Mouse (Mus musculus): ENCODE results near the gene Mast4. TPM values are rescaled to one million over a fixed set of nuclear protein-coding genes. Genes with fewer than 3 reads are reported as not detected.

The Mast4 gene
- polyA plus RNA-seq, 1 experiment from 2014 or later: 31.0 TPM

GRCm38 (mm10) chr13:103260414-103260813 lies 73.9 kb downstream of the Mast4 start:
- no peaks in the 10 kb centered on the region for H3K9me3 ChIP-seq (ENCODE audit: control insufficient read depth, low read length)
- H3K27ac ChIP-seq (ENCODE audit: low read depth, low read length): no peak overlapping the region
- H3K4me2 ChIP-seq (replicated peaks; ENCODE audit: low read depth, low read length): no peak overlapping the region
- WGBS: 91% methylated on average over 3 of the region's 3 CpGs
- H3K4me1 ChIP-seq (ENCODE audit: control insufficient read depth, insufficient read depth, low read length): no peaks in the 10 kb centered on the region
- no peak for ATAC-seq (ENCODE audit: low FRiP score, low TSS enrichment)
- no peaks in the 10 kb centered on the region for H3K27me3 ChIP-seq (ENCODE audit: control insufficient read depth, insufficient read depth, low read length)
- no peak overlapping the region for H3K9ac ChIP-seq (ENCODE audit: low read depth, low read length)
- H3K36me3 ChIP-seq (ENCODE audit: control insufficient read depth, insufficient read depth, low read length): no peaks in the 10 kb centered on the region
- no peak overlapping the region for H3K4me3 ChIP-seq (ENCODE audit: low read length)

DNA sequence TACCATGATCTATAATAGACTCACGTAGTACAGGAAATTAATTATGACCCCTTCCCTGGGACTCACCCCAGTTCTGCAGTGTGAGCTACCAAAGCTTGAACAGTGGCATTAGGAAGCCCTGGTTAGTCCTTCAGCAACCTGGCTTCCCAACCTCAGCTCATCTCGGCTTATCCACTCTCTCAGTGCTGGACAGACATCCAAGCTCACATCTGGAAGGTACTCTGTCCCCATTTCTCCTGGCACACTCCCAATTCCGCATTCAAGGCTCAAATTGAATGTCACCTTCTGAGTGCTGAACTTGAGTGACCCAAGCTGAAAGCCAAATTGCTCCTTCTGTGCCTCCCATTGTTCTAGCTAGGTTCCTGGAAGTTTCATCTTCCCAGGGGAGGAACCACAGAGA lies 76.2 kb downstream of the Mast4 start:
- no peak overlapping the region for H3K27ac ChIP-seq (ENCODE audit: low read depth, low read length)
- H3K4me1 ChIP-seq (ENCODE audit: control insufficient read depth, insufficient read depth, low read length): no peaks in the 10 kb centered on the region
- no peak overlapping the region for H3K4me2 ChIP-seq (replicated peaks; ENCODE audit: low read depth, low read length)
- H3K27me3 ChIP-seq (ENCODE audit: control insufficient read depth, insufficient read depth, low read length): no peaks in the 10 kb centered on the region
- no peaks in the 10 kb centered on the region for H3K9me3 ChIP-seq (ENCODE audit: control insufficient read depth, low read length)
- no peak overlapping the region for H3K9ac ChIP-seq (ENCODE audit: low read depth, low read length)
- ATAC-seq (ENCODE audit: low FRiP score, low TSS enrichment): no peak
- no peaks in the 10 kb centered on the region for H3K36me3 ChIP-seq (ENCODE audit: control insufficient read depth, insufficient read depth, low read length)
- whole genome bisulfite sequencing: 63% methylated on average over 3 of the region's 3 CpGs
- no peak overlapping the region for H3K4me3 ChIP-seq (ENCODE audit: low read length)

DNA sequence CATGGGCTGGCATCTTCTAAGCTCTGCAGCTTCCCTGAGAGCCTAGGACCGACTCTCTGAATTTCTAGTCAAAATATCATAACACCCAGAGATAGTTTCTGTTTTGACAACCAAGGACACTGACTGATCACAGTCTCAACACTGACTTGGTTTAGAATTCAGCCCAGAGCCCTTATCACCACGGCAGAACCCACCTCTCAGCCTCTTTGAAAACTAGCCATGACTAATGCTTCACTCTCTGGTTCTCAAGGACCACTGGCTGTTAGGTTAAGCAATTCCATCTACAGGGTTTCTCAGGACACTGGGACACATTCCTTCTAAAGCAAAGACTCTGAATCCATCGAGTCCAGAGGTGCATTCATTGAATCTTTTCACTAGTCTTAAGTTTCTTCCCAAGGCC lies 79.4 kb downstream of the Mast4 start:
- H3K9ac ChIP-seq (ENCODE audit: low read depth, low read length): no peak overlapping the region
- 76% methylated on average over 3 of the region's 3 CpGs for WGBS
- H3K27me3 ChIP-seq (ENCODE audit: control insufficient read depth, insufficient read depth, low read length): no peaks in the 10 kb centered on the region
- H3K4me2 ChIP-seq (replicated peaks; ENCODE audit: low read depth, low read length): no peak overlapping the region
- no peak overlapping the region for H3K27ac ChIP-seq (ENCODE audit: low read depth, low read length)
- H3K4me3 ChIP-seq (ENCODE audit: low read length): no peak overlapping the region
- ATAC-seq (ENCODE audit: low FRiP score, low TSS enrichment): no peak
- H3K9me3 ChIP-seq (ENCODE audit: control insufficient read depth, low read length): no peaks in the 10 kb centered on the region
- H3K36me3 ChIP-seq (ENCODE audit: control insufficient read depth, insufficient read depth, low read length): no peaks in the 10 kb centered on the region
- H3K4me1 ChIP-seq (ENCODE audit: control insufficient read depth, insufficient read depth, low read length): no peaks in the 10 kb centered on the region

DNA sequence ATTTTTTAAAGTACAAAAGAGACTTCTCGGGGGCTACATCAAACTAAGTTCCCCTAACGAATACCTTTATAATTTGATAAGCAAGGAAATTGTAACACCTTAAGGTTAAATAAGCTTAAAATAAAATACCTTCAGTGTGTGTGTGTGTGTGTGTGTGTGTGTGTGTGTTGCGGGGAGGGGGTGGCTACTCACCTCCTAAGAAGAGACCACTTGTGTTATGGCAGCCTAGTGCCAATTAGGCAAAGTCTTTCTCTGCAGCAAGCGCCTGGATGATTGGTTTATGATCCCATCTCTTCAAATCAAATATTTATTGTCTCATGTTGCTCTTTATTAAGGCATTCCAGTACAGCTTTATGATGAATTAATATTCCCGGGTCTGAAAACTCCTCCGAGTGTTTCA lies 81.2 kb downstream of the Mast4 start:
- 90% methylated on average over 6 of the region's 6 CpGs for WGBS
- Histone ChIP-seq H3K4me3 (ENCODE audit: low read length) (no peak overlapping the region), H3K36me3 (ENCODE audit: control insufficient read depth, insufficient read depth, low read length) (no peaks in the 10 kb centered on the region), H3K9ac (ENCODE audit: low read depth, low read length) (no peak overlapping the region), H3K27me3 (ENCODE audit: control insufficient read depth, insufficient read depth, low read length) (no peaks in the 10 kb centered on the region), H3K9me3 (ENCODE audit: control insufficient read depth, low read length) (no peaks in the 10 kb centered on the region), H3K4me1 (ENCODE audit: control insufficient read depth, insufficient read depth, low read length) (no peaks in the 10 kb centered on the region), H3K27ac (ENCODE audit: low read depth, low read length) (no peak overlapping the region), H3K4me2 (replicated peaks; ENCODE audit: low read depth, low read length) (no peak overlapping the region)
- no peak for ATAC-seq (ENCODE audit: low FRiP score, low TSS enrichment)

GRCm38 (mm10) chr13:103248102-103249054 lies 85.9 kb downstream of the Mast4 start:
- WGBS: 32% methylated on average over 14 of the region's 14 CpGs
- H3K9me3 ChIP-seq (ENCODE audit: control insufficient read depth, low read length): no peaks in the 10 kb centered on the region
- H3K4me3 ChIP-seq (ENCODE audit: low read length): no peak overlapping the region
- no peaks in the 10 kb centered on the region for H3K36me3 ChIP-seq (ENCODE audit: control insufficient read depth, insufficient read depth, low read length)
- H3K9ac ChIP-seq (ENCODE audit: low read depth, low read length): no peak overlapping the region
- peak; percentile 49; the same call in 1 of the 2 replicates for ATAC-seq (ENCODE audit: low FRiP score, low TSS enrichment)
- no peaks in the 10 kb centered on the region for H3K4me1 ChIP-seq (ENCODE audit: control insufficient read depth, insufficient read depth, low read length)
- no peak overlapping the region for H3K27ac ChIP-seq (ENCODE audit: low read depth, low read length)
- H3K4me2 ChIP-seq (replicated peaks; ENCODE audit: low read depth, low read length): no peak overlapping the region
- H3K27me3 ChIP-seq (ENCODE audit: control insufficient read depth, insufficient read depth, low read length): no peaks in the 10 kb centered on the region

DNA sequence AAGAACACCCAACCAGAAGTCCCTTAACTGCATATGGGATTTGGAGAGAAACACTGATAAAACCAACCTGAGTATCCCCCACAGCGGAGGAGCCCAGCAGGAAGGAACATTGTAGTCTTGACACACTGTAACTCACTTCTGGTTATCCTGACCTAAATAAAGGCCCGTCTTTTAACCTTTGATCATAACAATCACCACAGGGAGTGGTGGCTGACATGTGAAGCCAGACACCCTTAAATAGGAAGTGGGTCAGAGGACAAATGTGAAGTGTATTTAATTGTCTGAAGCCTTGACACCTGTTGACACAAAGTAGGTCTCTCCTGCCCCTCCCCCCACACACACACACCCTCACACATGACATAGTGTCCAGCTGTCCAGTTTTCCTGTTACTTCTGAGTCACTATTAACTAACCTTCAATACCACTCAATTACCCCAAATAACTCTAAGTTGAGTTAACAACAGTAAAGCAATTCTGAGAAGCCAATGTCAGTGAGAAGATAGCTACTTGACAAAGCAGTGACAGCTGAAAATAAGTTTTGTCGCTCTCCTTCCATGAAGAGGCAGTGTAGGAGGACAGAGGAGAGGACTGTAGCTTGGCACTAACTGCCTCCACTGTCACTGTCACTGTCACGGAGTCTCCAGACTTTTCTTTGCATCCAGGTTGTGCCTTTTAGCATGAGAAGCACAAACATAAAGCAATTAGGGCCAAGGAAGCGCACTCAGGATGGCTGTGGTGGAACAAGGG lies 87.2 kb downstream of the Mast4 start:
- no peaks in the 10 kb centered on the region for H3K36me3 ChIP-seq (ENCODE audit: control insufficient read depth, insufficient read depth, low read length)
- no peak overlapping the region for H3K9ac ChIP-seq (ENCODE audit: low read depth, low read length)
- no peak for ATAC-seq (ENCODE audit: low FRiP score, low TSS enrichment)
- H3K4me2 ChIP-seq (replicated peaks; ENCODE audit: low read depth, low read length): no peak overlapping the region
- H3K4me3 ChIP-seq (ENCODE audit: low read length): no peak overlapping the region
- 63% methylated on average over 5 of the region's 5 CpGs for WGBS
- H3K27me3 ChIP-seq (ENCODE audit: control insufficient read depth, insufficient read depth, low read length): no peaks in the 10 kb centered on the region
- no peak overlapping the region for H3K27ac ChIP-seq (ENCODE audit: low read depth, low read length)
- no peaks in the 10 kb centered on the region for H3K9me3 ChIP-seq (ENCODE audit: control insufficient read depth, low read length)
- H3K4me1 ChIP-seq (ENCODE audit: control insufficient read depth, insufficient read depth, low read length): no peaks in the 10 kb centered on the region

- no peaks in the 10 kb centered on the region for H3K4me1 ChIP-seq (ENCODE audit: control insufficient read depth, insufficient read depth, low read length)
- no peaks in the 10 kb centered on the region for H3K36me3 ChIP-seq (ENCODE audit: control insufficient read depth, insufficient read depth, low read length)
- no peak overlapping the region for H3K4me2 ChIP-seq (replicated peaks; ENCODE audit: low read depth, low read length)
- no peak overlapping the region for H3K4me3 ChIP-seq (ENCODE audit: low read length)
- no peak overlapping the region for H3K27ac ChIP-seq (ENCODE audit: low read depth, low read length)
- 87% methylated on average over 5 of the region's 5 CpGs for WGBS
- H3K27me3 ChIP-seq (ENCODE audit: control insufficient read depth, insufficient read depth, low read length): no peaks in the 10 kb centered on the region
- no peaks in the 10 kb centered on the region for H3K9me3 ChIP-seq (ENCODE audit: control insufficient read depth, low read length)
- ATAC-seq (ENCODE audit: low FRiP score, low TSS enrichment): no peak
- no peak overlapping the region for H3K9ac ChIP-seq (ENCODE audit: low read depth, low read length)
These were observed 88.9 kb downstream of the Mast4 start for GRCm38 (mm10) chr13:103245431-103245830.

DNA sequence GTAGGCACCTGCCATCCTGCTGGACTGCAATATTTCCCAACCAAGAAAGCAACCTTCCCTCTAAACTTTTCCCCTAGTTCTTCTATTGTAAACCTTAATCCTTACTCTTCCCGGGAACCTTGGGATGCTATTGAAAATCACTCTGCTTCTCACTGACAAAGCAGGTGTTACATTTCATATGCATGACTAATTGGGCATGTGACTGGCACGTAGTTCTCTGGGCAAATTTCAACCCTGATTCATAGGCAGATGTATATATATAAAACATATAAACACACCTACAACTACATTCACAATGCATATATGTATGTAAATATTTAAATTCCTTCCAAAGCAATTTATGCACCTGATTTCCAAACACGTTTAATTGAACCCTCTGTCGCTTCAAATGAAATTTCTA lies 90.2 kb downstream of the Mast4 start:
- H3K27ac ChIP-seq (ENCODE audit: low read depth, low read length): no peak overlapping the region
- no peaks in the 10 kb centered on the region for H3K36me3 ChIP-seq (ENCODE audit: control insufficient read depth, insufficient read depth, low read length)
- no peak for ATAC-seq (ENCODE audit: low FRiP score, low TSS enrichment)
- H3K4me3 ChIP-seq (ENCODE audit: low read length): no peak overlapping the region
- H3K9ac ChIP-seq (ENCODE audit: low read depth, low read length): no peak overlapping the region
- H3K4me2 ChIP-seq (replicated peaks; ENCODE audit: low read depth, low read length): no peak overlapping the region
- whole genome bisulfite sequencing: 68% methylated on average over 4 of the region's 4 CpGs
- no peaks in the 10 kb centered on the region for H3K27me3 ChIP-seq (ENCODE audit: control insufficient read depth, insufficient read depth, low read length)
- no peaks in the 10 kb centered on the region for H3K9me3 ChIP-seq (ENCODE audit: control insufficient read depth, low read length)
- H3K4me1 ChIP-seq (ENCODE audit: control insufficient read depth, insufficient read depth, low read length): no peaks in the 10 kb centered on the region

- Histone ChIP-seq H3K4me3 (ENCODE audit: low read length) (no peak overlapping the region), H3K27ac (ENCODE audit: low read depth, low read length) (no peak overlapping the region), H3K36me3 (ENCODE audit: control insufficient read depth, insufficient read depth, low read length) (no peaks in the 10 kb centered on the region), H3K27me3 (ENCODE audit: control insufficient read depth, insufficient read depth, low read length) (no peaks in the 10 kb centered on the region), H3K9ac (ENCODE audit: low read depth, low read length) (no peak overlapping the region), H3K4me1 (ENCODE audit: control insufficient read depth, insufficient read depth, low read length) (no peaks in the 10 kb centered on the region), H3K9me3 (ENCODE audit: control insufficient read depth, low read length) (no peaks in the 10 kb centered on the region), H3K4me2 (replicated peaks; ENCODE audit: low read depth, low read length) (no peak overlapping the region)
- 85% methylated on average over 4 of the region's 4 CpGs for WGBS
- ATAC-seq (ENCODE audit: low FRiP score, low TSS enrichment): no peak
These were observed 93.2 kb downstream of the Mast4 start for GRCm38 (mm10) chr13:103241092-103241491.
